Mouse (Mus musculus): ENCODE data around the gene Gm26558.

The Gm26558 gene

GRCm38 (mm10) chr2:70661715-70662495 lies at the start of gene Gm26558:
Gene Gm26558 (minus strand): TSS chr2:70662108.
- no peak for DNase-seq

GRCm38 (mm10) chr2:70710878-70711277 lies 49.0 kb upstream of the Gm26558 start:
- DNase-seq, result no peak

GRCm38 (mm10) chr2:70710236-70710635 lies 48.3 kb upstream of the Gm26558 start:
- no peak for DNase-seq

GRCm38 (mm10) chr2:70708986-70709730 lies 47.2 kb upstream of the Gm26558 start:
- DNase-seq, result no peak

GRCm38 (mm10) chr2:70702403-70702802 lies 40.5 kb upstream of the Gm26558 start:
- no peak for DNase-seq

- no peak for DNase-seq
Measured at GRCm38 (mm10) chr2:70701571-70701970, 39.7 kb upstream of the Gm26558 start.

GRCm38 (mm10) chr2:70700851-70701250 lies 38.9 kb upstream of the Gm26558 start:
- DNase-seq, result no peak

- DNase-seq, result no peak
Measured at GRCm38 (mm10) chr2:70695712-70696111, 33.8 kb upstream of the Gm26558 start.

GRCm38 (mm10) chr2:70690195-70690594 lies 28.3 kb upstream of the Gm26558 start:
- DNase-seq, result no peak

GRCm38 (mm10) chr2:70688454-70689078 lies 26.7 kb upstream of the Gm26558 start:
- DNase-seq, result no peak

- DNase-seq, result no peak
Measured at GRCm38 (mm10) chr2:70682324-70682723, 20.4 kb upstream of the Gm26558 start.

GRCm38 (mm10) chr2:70673445-70674126 lies 11.7 kb upstream of the Gm26558 start:
- no peak for DNase-seq

GRCm38 (mm10) chr2:70672476-70672875 lies 10.6 kb upstream of the Gm26558 start:
- DNase-seq, result no peak

- DNase-seq, result no peak
Measured at GRCm38 (mm10) chr2:70669896-70670295, 8.0 kb upstream of the Gm26558 start.

- DNase-seq, result no peak
Measured at GRCm38 (mm10) chr2:70669241-70669640, 7.3 kb upstream of the Gm26558 start.

GRCm38 (mm10) chr2:70667016-70667415 lies 5.1 kb upstream of the Gm26558 start:
- DNase-seq, result no peak

- DNase-seq, result no peak
Measured at GRCm38 (mm10) chr2:70663764-70664163, 1.9 kb upstream of the Gm26558 start.

- peak; percentile 98 for DNase-seq
Measured at GRCm38 (mm10) chr2:70660887-70661714, 807 bp downstream of the Gm26558 start, which contains the start of gene Gorasp2. Gene Gorasp2 (plus strand): TSS chr2:70661576.

GRCm38 (mm10) chr2:70657083-70657482 lies 4.8 kb downstream of the Gm26558 start:
- DNase-seq, result no peak

- no peak for DNase-seq
Measured at GRCm38 (mm10) chr2:70651820-70652219, 10.1 kb downstream of the Gm26558 start.

GRCm38 (mm10) chr2:70649471-70649870 lies 12.4 kb downstream of the Gm26558 start:
- no peak for DNase-seq

GRCm38 (mm10) chr2:70648271-70648670 lies 13.6 kb downstream of the Gm26558 start:
- DNase-seq, result no peak
